Mouse (Mus musculus) stomach, embryonic 15.5 days (tissue): ENCODE measurements around the gene Ugt1a2. TPM values are rescaled to one million over a fixed set of nuclear protein-coding genes. Genes with fewer than 3 reads are reported as not detected.
A peak's percentile ranks its signal among the peaks of the same experiment; 100 is the strongest.

ENCODE experiments used
- ATAC-seq: fragments of 200-750 bp; cut with Nextera tagmentation; 2 replicates; pipeline ENCODE4 v1.8.0; 2017; ENCODE audit warnings: low read depth, moderate number of reproducible peaks, moderate TSS enrichment; ENCODE audit not compliant: insufficient read depth, low FRiP score
- H3K27ac ChIP-seq: fragments of 300-500 bp; sonication (generic); 2 replicates; pipeline ENCODE4 v1.5.1; 2015; ENCODE audit warnings: mild to moderate bottlenecking, inconsistent platforms
- H3K27me3 ChIP-seq: fragments of 300-500 bp; sonication (generic); replicated peaks from 2 replicates; pipeline ENCODE4 v1.6.1; 2015; ENCODE audit warnings: inconsistent platforms
- H3K36me3 ChIP-seq: fragments of 300-500 bp; sonication (generic); 2 replicates; pipeline ENCODE4 v1.6.1; 2015; ENCODE audit warnings: inconsistent platforms
- H3K4me1 ChIP-seq: fragments of 300-500 bp; sonication (generic); 2 replicates; pipeline ENCODE4 v1.6.1; 2015; ENCODE audit warnings: inconsistent platforms
- H3K4me2 ChIP-seq: fragments of 300-500 bp; sonication (generic); 2 replicates; pipeline ENCODE4 v1.6.1; 2015; ENCODE audit warnings: mild to moderate bottlenecking, inconsistent platforms
- H3K4me3 ChIP-seq: fragments of 300-500 bp; sonication (generic); replicated peaks from 2 replicates; pipeline ENCODE4 v1.5.1; 2015; ENCODE audit warnings: inconsistent platforms
- H3K9ac ChIP-seq: fragments of 300-500 bp; sonication (generic); 2 replicates; pipeline ENCODE4 v1.6.1; 2015; ENCODE audit warnings: inconsistent platforms
- H3K9me3 ChIP-seq: fragments of 300-500 bp; sonication (generic); 2 replicates; pipeline ENCODE4 v1.6.1; 2016; ENCODE audit warnings: inconsistent platforms
- WGBS: fragments of 180-500 bp; shearing (Covaris S2); methylation state at CpG from one replicate; pipeline ENCODE4 v1.1.7; 2015; 5-methylcytosine and 5-hydroxymethylcytosine counted together
- polyA plus RNA-seq: library from polyadenylated mRNA; unstranded; fragments of >200 nt; fragmentation: Nextera tagmentation; extraction: Ambion mirVana; gene quantifications from 2 replicates; pipeline ENCODE4 v1.2.1, GENCODE M21; 2015

The Ugt1a2 gene
- polyA plus RNA-seq, 1 experiment from 2014 or later, result 0.23 TPM

DNA sequence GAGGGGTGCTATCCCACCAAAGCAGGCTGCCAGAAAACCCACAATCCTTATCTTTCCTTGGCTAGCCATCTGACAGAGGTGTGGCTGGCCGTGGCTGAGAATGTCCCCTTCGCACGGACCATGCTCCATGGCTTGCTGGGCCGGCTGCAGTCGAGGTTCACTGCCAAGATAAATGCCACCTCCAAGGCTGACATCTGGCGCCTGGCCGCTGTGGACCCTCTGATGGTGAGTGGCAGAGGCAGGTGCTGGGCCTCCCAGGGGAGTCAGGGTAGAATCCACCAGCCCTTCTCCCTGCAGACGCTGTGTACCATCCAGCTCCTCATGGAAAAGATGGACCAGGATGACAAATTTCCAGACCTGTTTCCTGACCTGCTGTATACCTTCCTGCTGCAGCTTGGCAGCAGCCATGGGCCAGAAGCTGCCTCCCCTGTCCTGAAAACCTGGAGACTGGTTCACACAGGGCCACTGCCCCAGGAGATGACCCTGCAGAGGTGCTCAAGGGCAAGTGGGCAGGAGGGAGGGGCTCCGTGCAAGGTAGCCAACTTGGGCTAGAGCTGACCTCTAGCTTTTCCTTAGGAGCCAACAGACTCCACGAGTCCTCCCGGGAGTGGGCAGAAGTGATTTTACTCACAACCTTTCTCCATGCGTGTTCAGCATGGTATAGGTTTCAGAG, 54.5 kb downstream of the Ugt1a2 start:
- 86% methylated on average over 12 of the region's 12 CpGs for WGBS
- H3K4me3 ChIP-seq, result no peak overlapping the region
- H3K4me1 ChIP-seq, result no peaks in the 10 kb centered on the region
- no peak overlapping the region for H3K9ac ChIP-seq
- no peaks in the 10 kb centered on the region for H3K27me3 ChIP-seq
- no peak overlapping the region for H3K4me2 ChIP-seq
- H3K9me3 ChIP-seq, result 0 out of 2 replicates have a peak, but pooled peaks cover 4% of the 10 kb centered on the region
- ATAC-seq, result no peak
- no peaks in the 10 kb centered on the region for H3K36me3 ChIP-seq
- H3K27ac ChIP-seq, result no peak overlapping the region

DNA sequence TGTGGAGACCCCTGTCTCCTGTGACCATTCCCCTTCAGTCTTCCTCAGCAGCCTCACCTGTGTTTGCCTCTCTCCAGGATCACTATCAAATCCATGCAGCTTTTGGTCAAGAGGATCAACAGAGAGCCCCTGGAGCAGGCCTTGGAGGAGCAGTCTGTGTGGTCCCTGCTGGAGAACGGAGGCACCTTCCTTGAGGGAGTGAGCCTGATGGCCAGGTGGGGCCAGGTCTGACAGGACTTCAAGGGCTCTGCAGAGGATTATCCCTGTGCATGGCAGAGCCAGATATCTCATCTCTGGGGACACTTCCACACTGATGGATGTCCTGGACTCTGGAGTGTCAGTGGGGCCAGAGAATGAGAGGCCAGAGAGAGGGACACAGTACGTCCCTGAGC, 55.1 kb downstream of the Ugt1a2 start:
- Histone ChIP-seq H3K4me2 (no peak overlapping the region), H3K9me3 (no peaks in the 10 kb centered on the region), H3K27me3 (no peaks in the 10 kb centered on the region), H3K4me1 (no peaks in the 10 kb centered on the region), H3K4me3 (no peak overlapping the region), H3K9ac (no peak overlapping the region), H3K27ac (no peak overlapping the region), H3K36me3 (peaks cover 4% of the 10 kb centered on the region; the same call in 1 of the 2 replicates)
- no peak for ATAC-seq
- WGBS, result 51% methylated on average over 2 of the region's 2 CpGs

- no peaks in the 10 kb centered on the region for H3K9me3 ChIP-seq
- no peak for ATAC-seq
- H3K27me3 ChIP-seq, result no peaks in the 10 kb centered on the region
- 76% methylated on average over 13 of the region's 13 CpGs for WGBS
- no peak overlapping the region for H3K4me2 ChIP-seq
- H3K4me3 ChIP-seq, result no peak overlapping the region
- H3K36me3 ChIP-seq, result peaks cover 11% of the 10 kb centered on the region; the same call in 1 of the 2 replicates
- H3K4me1 ChIP-seq, result no peaks in the 10 kb centered on the region
- H3K27ac ChIP-seq, result no peak overlapping the region
- H3K9ac ChIP-seq, result no peak overlapping the region
Observed at GRCm38 (mm10) chr1:88255989-88256754, 55.8 kb downstream of the Ugt1a2 start.

GRCm38 (mm10) chr1:88256886-88257663, 56.7 kb downstream of the Ugt1a2 start:
- no peaks in the 10 kb centered on the region for H3K27me3 ChIP-seq

GRCm38 (mm10) chr1:88257681-88258080, 57.3 kb downstream of the Ugt1a2 start:
- WGBS, result 82% methylated on average over 6 of the region's 6 CpGs
- no peak overlapping the region for H3K4me3 ChIP-seq

More at GRCm38 (mm10) chr1:88256886-88257663, 56.7 kb downstream of the Ugt1a2 start:
- WGBS, result 74% methylated on average over 10 of the region's 10 CpGs
- Histone ChIP-seq H3K4me2 (no peak overlapping the region), H3K4me1 (peaks cover 7% of the 10 kb centered on the region; the same call in 1 of the 2 replicates), H3K27ac (no peak overlapping the region), H3K36me3 (peaks cover 20% of the 10 kb centered on the region), H3K4me3 (no peak overlapping the region), H3K9ac (no peak overlapping the region), H3K9me3 (no peaks in the 10 kb centered on the region)
- no peak for ATAC-seq

DNA sequence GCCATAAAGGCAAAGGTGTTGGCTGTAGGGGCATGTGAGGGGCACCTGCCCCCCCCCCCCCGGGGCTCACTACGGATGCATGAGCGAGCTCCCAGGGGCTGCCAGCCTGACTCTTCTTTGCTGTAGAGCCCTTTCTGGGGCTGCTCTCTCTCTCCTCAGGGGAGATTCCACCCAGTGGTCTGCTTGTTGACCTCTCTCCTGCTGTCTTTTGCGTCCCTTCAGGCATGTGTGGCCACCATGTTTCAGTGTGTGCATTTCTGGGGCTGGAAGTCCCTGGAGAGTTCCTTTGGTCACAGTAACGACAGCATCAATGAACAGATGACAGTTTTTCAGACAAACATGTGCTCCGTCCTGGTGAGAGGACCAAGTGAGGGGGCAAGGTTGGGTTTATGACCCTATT, 58.0 kb downstream of the Ugt1a2 start:
- Histone ChIP-seq H3K9ac (no peak overlapping the region), H3K9me3 (no peaks in the 10 kb centered on the region), H3K36me3 (peaks cover 29% of the 10 kb centered on the region), H3K4me3 (no peak overlapping the region), H3K27me3 (no peaks in the 10 kb centered on the region), H3K27ac (no peak overlapping the region), H3K4me2 (no peak overlapping the region), H3K4me1 (peaks cover 11% of the 10 kb centered on the region)
- no peak for ATAC-seq
- 71% methylated on average over 6 of the region's 6 CpGs for WGBS

More at GRCm38 (mm10) chr1:88257681-88258080, 57.3 kb downstream of the Ugt1a2 start:
- Histone ChIP-seq H3K9me3 (no peaks in the 10 kb centered on the region), H3K27ac (no peak overlapping the region), H3K9ac (no peak overlapping the region), H3K4me2 (no peak overlapping the region), H3K36me3 (peaks cover 22% of the 10 kb centered on the region), H3K4me1 (peaks cover 11% of the 10 kb centered on the region), H3K27me3 (no peaks in the 10 kb centered on the region)
- no peak for ATAC-seq

DNA sequence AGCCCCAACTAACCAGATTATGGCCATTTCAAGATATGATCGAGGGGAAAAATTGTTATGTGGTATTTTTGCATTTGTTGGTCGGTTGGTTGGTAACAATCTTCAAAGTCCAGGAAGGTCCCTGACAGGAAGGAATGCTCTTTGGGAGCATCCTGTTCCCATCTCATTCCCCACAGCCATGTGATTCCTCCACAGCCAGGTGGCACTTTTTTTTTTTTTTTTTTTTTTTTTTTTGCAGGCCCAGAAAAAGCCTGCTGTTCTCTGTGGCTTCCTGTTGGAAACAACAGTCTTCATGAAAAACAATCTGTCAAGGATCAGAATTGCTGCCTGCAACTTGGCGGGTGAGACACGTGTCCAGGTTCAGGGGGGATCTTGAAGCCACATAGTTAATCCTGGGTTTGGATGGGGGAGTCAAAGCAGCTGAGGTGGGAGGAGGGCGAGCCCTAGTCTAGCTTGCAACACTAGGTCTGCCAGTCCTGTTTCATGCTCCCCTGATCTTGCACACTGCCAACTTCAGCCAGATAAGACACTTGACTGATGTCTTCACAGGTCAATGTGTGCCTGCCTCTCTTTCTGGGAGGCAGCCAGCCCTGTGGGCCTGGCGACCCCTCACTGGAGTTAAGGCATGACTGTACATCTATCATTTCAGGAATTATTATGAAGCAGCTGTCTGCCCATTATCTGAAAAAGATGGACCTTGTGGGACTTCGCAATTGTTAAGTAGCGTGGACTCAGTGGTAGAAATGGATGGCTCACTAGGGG, 58.7 kb downstream of the Ugt1a2 start:
- Histone ChIP-seq H3K9me3 (no peaks in the 10 kb centered on the region), H3K4me1 (peaks cover 11% of the 10 kb centered on the region), H3K4me2 (no peak overlapping the region), H3K9ac (no peak overlapping the region), H3K36me3 (peaks cover 36% of the 10 kb centered on the region), H3K27me3 (no peaks in the 10 kb centered on the region), H3K27ac (no peak overlapping the region), H3K4me3 (no peak overlapping the region)
- WGBS, result 62% methylated on average over 8 of the region's 8 CpGs
- ATAC-seq, result no peak

DNA sequence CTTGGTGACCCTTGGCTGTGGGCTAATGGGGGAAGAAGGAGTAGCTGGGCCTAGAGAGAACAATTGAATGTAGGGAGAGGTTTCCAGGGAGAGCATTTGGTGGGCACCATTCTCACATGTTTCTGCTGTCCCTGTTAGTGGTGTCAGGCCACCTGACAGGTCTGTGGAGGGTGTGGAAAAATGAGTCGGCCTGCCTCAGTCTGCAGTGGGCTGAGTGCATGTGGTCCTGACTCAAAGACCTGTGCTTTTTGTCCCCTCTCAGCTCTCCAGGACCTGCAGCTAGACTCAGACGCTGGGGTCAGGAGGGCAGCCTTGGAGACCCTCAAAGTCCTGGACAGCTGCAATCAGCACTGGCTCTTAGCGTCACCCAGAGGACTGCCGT, 59.2 kb downstream of the Ugt1a2 start:
- Histone ChIP-seq H3K4me1 (peaks cover 11% of the 10 kb centered on the region), H3K27me3 (no peaks in the 10 kb centered on the region), H3K4me2 (no peak overlapping the region), H3K27ac (no peak overlapping the region), H3K36me3 (peaks cover 42% of the 10 kb centered on the region), H3K9ac (no peak overlapping the region), H3K9me3 (no peaks in the 10 kb centered on the region), H3K4me3 (no peak overlapping the region)
- 69% methylated on average over 4 of the region's 4 CpGs for WGBS
- peak; percentile 1; the same call in 1 of the 2 replicates for ATAC-seq

GRCm38 (mm10) chr1:88260114-88260513, 59.7 kb downstream of the Ugt1a2 start:
- ATAC-seq, result peak; percentile 13; the same call in 1 of the 2 replicates
- 71% methylated on average over 6 of the region's 6 CpGs for WGBS
- 0 out of 2 replicates have a peak overlapping the region, but pooled peaks have one; percentile 0 for H3K27ac ChIP-seq
- no peak overlapping the region for H3K4me3 ChIP-seq
- H3K4me2 ChIP-seq, result no peak overlapping the region
- no peaks in the 10 kb centered on the region for H3K27me3 ChIP-seq
- H3K36me3 ChIP-seq, result peaks cover 47% of the 10 kb centered on the region
- peaks cover 11% of the 10 kb centered on the region for H3K4me1 ChIP-seq
- H3K9me3 ChIP-seq, result no peaks in the 10 kb centered on the region
- H3K9ac ChIP-seq, result no peak overlapping the region

GRCm38 (mm10) chr1:88260604-88261377, 60.4 kb downstream of the Ugt1a2 start:
- Histone ChIP-seq H3K9ac (no peak overlapping the region), H3K4me2 (no peak overlapping the region), H3K4me3 (no peak overlapping the region), H3K36me3 (peaks cover 53% of the 10 kb centered on the region), H3K4me1 (peaks cover 11% of the 10 kb centered on the region), H3K27ac (no peak overlapping the region), H3K27me3 (no peaks in the 10 kb centered on the region), H3K9me3 (no peaks in the 10 kb centered on the region)
- 80% methylated on average over 10 of the region's 10 CpGs for WGBS
- ATAC-seq, result no peak

- 84% methylated on average over 7 of the region's 7 CpGs for WGBS
Observed at GRCm38 (mm10) chr1:88261706-88262105, 61.3 kb downstream of the Ugt1a2 start.

More at GRCm38 (mm10) chr1:88261706-88262105, 61.3 kb downstream of the Ugt1a2 start:
- Histone ChIP-seq H3K4me2 (no peak overlapping the region), H3K9me3 (no peaks in the 10 kb centered on the region), H3K27me3 (no peaks in the 10 kb centered on the region), H3K4me1 (peaks cover 11% of the 10 kb centered on the region), H3K4me3 (no peak overlapping the region), H3K9ac (no peak overlapping the region), H3K27ac (0 out of 2 replicates have a peak overlapping the region, but pooled peaks have one; percentile 1), H3K36me3 (peaks cover 63% of the 10 kb centered on the region)
- ATAC-seq, result no peak
